Comparison of ENCODE assay signal across 1 mouse cellular context in the genomic region with DNA sequence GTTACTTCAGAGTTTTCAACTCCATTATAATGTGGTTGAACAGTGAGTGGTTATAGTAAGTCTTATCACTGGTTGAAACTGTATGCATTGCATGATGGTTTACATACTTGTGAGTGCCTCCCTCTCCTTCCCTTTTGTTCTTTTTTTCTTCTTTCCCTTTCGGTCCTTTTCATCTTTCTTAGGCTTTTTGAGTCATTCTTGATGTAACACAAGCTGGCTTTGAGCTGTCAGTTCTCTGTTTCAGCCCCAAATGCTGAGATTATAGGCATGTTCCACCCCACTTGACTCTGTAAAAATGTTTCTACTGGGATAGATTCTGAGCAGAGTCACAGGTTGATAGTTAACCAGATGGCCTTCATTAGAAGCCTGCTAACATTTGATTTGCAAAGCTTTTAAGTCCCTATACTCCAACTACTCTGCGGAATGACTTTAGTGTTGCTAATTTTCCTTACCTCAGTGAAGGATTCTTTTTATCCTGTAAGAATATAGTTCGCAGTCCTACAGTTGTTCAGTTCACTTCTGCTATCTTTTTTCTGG.
TF ChIP-seq lines count a peak whose summit lies in the region.

No protein-coding gene starts in this region.

TF ChIP-seq in CH12.LX, 34 proteins besides CTCF, POLR2A, EP300 and RAD21 (continued from another document):
- 0 out of 2 replicates have a peak, but pooled peaks have one; percentile 40 for TF ChIP-seq POLR2AphosphoS2 (IDR thresholded peaks at IDR 0.05; ENCODE audit: low read depth, low read length)
- peak; percentile 97 for TF ChIP-seq IRF4 (IDR thresholded peaks at IDR 0.05; ENCODE audit: low read depth, low read length)
- TF ChIP-seq RCOR1 (conservative IDR thresholded peaks at IDR 0.05; ENCODE audit: low read depth, low read length) = peak; percentile 92
- TF ChIP-seq ZNF384 (IDR thresholded peaks at IDR 0.05; ENCODE audit: low read depth, low read length) = peak; percentile 79
- peak; percentile 47; the same call in 1 of the 2 replicates for TF ChIP-seq SIN3A (IDR thresholded peaks at IDR 0.05; ENCODE audit: low read length)
- TF ChIP-seq MEF2A (IDR thresholded peaks at IDR 0.05; ENCODE audit: borderline replicate concordance, low read depth, low read length) = peak; percentile 83
- TF ChIP-seq ZMIZ1 (IDR thresholded peaks at IDR 0.05; ENCODE audit: low read depth, low read length) = no peak
- TF ChIP-seq MXI1 (IDR thresholded peaks at IDR 0.05; ENCODE audit: low read depth, low read length) = no peak; the same call in 1 of the 2 replicates
- 0 out of 2 replicates have a peak, but pooled peaks have one; percentile 53 for TF ChIP-seq TCF12 (IDR thresholded peaks at IDR 0.05; ENCODE audit: low read depth, low read length)
- TF ChIP-seq TBP (conservative IDR thresholded peaks at IDR 0.05; ENCODE audit: low read depth, low read length) = no peak
- TF ChIP-seq ETS1 (conservative IDR thresholded peaks at IDR 0.05; ENCODE audit: low read depth, low read length) = peak; percentile 40; the same call in 1 of the 2 replicates
- no peak for TF ChIP-seq ELF1 (IDR thresholded peaks at IDR 0.05; ENCODE audit: low read depth, low read length)
- no peak for TF ChIP-seq USF1 (IDR thresholded peaks at IDR 0.05; ENCODE audit: low read depth, low read length)
- no peak for TF ChIP-seq ZC3H11A (IDR thresholded peaks at IDR 0.05; ENCODE audit: low read depth, low read length)
- peak; percentile 81 for TF ChIP-seq JUND (conservative IDR thresholded peaks at IDR 0.05; ENCODE audit: low read depth, low read length)
- no peak for TF ChIP-seq ZKSCAN1 (IDR thresholded peaks at IDR 0.05; ENCODE audit: borderline replicate concordance, low read depth, low read length)
- peak; percentile 85 for TF ChIP-seq JUN (IDR thresholded peaks at IDR 0.05; ENCODE audit: insufficient read depth, low read depth, low read length)
- TF ChIP-seq SMC3 (IDR thresholded peaks at IDR 0.05; ENCODE audit: low read depth, low read length) = no peak
- peak; percentile 73 for TF ChIP-seq BHLHE40 (IDR thresholded peaks at IDR 0.05; ENCODE audit: low read depth, low read length)
- TF ChIP-seq USF2 (conservative IDR thresholded peaks at IDR 0.05; ENCODE audit: low read depth, low read length) = no peak
- TF ChIP-seq HCFC1 (IDR thresholded peaks at IDR 0.05; ENCODE audit: low read depth, low read length) = no peak
- no peak for TF ChIP-seq UBTF (IDR thresholded peaks at IDR 0.05; ENCODE audit: low read depth, low read length)
- TF ChIP-seq CHD2 (IDR thresholded peaks at IDR 0.05; ENCODE audit: low read length) = peak; percentile 76
- TF ChIP-seq MAFK (IDR thresholded peaks at IDR 0.05; ENCODE audit: insufficient replicate concordance, low read length) = 0 out of 2 replicates have a peak, but pooled peaks have one; percentile 44
- no peak for TF ChIP-seq NELFE (IDR thresholded peaks at IDR 0.05; ENCODE audit: low read depth, low read length)
- no peak for TF ChIP-seq NRF1 (IDR thresholded peaks at IDR 0.05; ENCODE audit: low read depth, low read length)
